Mouse (Mus musculus): ENCODE measurements around the gene Rhob. TPM values are rescaled to one million over a fixed set of nuclear protein-coding genes. Genes with fewer than 3 reads are reported as not detected.

Gene Rhob
- total RNA-seq, 2 experiments from 2014 or later: 5.5 to 23.5 TPM

- ATAC-seq (replicated peaks; ENCODE audit: low FRiP score, poor library complexity, severe bottlenecking): no peak
Observed at GRCm38 (mm10) chr12:8451571-8452485, 48.0 kb downstream of the Rhob start.

GRCm38 (mm10) chr12:8450639-8451038 is 49.2 kb downstream of the Rhob start:
- no peak for ATAC-seq (replicated peaks; ENCODE audit: low FRiP score, poor library complexity, severe bottlenecking)

GRCm38 (mm10) chr12:8450028-8450427 is 49.8 kb downstream of the Rhob start:
- no peak for ATAC-seq (replicated peaks; ENCODE audit: low FRiP score, poor library complexity, severe bottlenecking)

Other genes starting within 250 kb of the Rhob start
- not detected in 2 replicates for gene Gdf7, start 198.1 kb downstream of the Rhob start, total RNA-seq (2015; ENCODE audit: low replicate concordance)
- not detected in 2 replicates for gene Gdf7, start 198.1 kb downstream of the Rhob start, total RNA-seq (2017; ENCODE audit: low replicate concordance)
- gene Hs1bp3, start 186.6 kb downstream of the Rhob start, total RNA-seq (2015; ENCODE audit: low replicate concordance): 2.1 and 2.9 TPM in 2 replicates
- gene Hs1bp3, start 186.6 kb downstream of the Rhob start, total RNA-seq (2017; ENCODE audit: low replicate concordance): 0.39 and 0.61 TPM in 2 replicates
- gene Slc7a15, start 99.1 kb upstream of the Rhob start, total RNA-seq (2015; ENCODE audit: low replicate concordance): not detected in 2 replicates
- not detected in 2 replicates for gene Slc7a15, start 99.1 kb upstream of the Rhob start, total RNA-seq (2017; ENCODE audit: low replicate concordance)
- 94.1 and 135 TPM in 2 replicates for gene Pum2, start 174.1 kb upstream of the Rhob start, total RNA-seq (2015; ENCODE audit: low replicate concordance)
- gene Pum2, start 174.1 kb upstream of the Rhob start, total RNA-seq (2017; ENCODE audit: low replicate concordance): 106 and 142 TPM in 2 replicates

All from erythroid progenitor cell, adult 5-6 weeks (primary cell).